Mouse (Mus musculus) mature B cell (primary cell): ENCODE measurements around the gene Zbed6.
"Not testable (repeated sequence)": the region's sequence is repeated elsewhere in the genome, so short reads cannot be mapped to it uniquely, and the experiment has no call there.

Experiments used
- in situ Hi-C: fragments of 300-500 bp; cut with MboI; formaldehyde crosslinking; loops from 2 replicates; pipeline ENCODE4 v1.14.3; 2019

Gene Zbed6

DNA sequence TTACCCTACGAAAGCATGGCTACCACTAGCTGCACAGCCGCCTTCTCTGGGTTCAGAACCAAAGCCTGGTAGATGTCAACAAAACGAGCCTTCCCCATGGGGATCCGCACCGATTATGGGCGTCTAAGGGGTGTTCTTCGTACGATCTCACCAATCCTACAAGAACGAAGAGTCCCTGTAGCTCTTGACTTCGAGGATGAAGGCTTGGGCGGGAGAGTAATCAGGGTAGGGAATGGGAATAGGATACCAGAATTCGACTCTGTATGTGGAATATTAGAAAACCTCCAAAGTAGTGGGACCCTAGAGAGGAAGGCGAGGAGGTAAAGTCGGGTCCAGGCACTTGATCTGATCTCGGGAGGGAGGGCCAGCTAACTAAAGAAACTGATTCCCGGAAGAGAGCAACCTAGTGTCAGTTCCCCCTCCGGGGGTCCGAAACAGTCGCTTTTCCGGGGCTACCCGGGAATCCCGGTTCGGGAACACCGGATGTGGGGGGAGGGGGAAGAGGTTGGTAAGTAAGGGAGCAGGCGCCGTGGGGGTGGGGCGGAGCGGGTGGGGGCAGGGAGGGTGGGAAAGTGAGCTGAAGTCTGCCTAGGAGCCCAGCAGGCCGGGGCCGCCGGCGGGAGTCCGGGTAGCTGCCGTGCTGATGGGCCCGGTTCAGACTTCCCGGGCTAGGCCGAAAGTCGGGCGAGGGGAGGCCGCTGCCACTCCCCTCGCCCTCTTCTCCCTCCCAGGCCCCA is at the start of gene Zbed6:
Gene Zbed6, minus strand, starts transcription at position 420 of the 737 bp plus-strand sequence.
- in situ Hi-C loops, result no loop called here

DNA sequence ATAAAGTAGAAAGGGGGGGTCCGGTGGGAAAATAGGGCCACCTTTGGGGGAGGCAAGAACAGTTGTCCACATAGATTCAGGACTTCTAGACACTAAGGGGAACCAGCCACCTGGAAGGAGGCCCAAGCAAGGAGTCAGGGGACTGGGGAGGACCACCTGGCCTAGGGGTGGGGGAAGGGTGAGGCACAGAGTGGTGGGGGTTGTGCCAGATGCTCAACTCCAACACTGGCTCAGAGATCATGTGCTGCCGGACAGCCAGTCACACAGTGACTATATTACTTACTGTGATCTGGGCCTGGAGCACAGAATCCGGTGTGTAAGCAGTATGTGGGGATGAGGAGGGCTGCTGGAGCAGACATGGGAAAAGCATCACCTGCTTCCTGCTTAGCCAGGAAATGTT is 48.6 kb upstream of the Zbed6 start:
- in situ Hi-C loops, result no loop called here

DNA sequence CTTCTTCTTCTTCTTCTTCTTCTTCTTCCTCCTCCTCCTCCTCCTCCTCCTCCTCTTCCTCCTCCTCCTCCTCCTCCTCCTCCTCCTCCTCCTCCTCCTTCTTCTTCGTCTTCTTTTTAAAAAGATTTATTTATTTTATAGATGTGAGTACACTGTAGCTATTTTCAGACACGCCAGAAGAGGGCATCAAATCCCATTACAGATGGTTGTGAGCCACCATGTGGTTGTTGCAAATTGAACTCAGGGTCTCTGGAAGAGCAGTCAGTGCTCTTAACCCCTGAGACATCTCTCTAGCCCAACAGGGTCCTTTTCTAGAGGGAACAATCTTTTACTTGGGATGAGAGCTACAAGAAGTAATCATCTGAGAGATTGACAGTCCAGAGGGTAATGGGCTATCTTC is 41.1 kb upstream of the Zbed6 start:
- in situ Hi-C loops, result not testable (repeated sequence)

DNA sequence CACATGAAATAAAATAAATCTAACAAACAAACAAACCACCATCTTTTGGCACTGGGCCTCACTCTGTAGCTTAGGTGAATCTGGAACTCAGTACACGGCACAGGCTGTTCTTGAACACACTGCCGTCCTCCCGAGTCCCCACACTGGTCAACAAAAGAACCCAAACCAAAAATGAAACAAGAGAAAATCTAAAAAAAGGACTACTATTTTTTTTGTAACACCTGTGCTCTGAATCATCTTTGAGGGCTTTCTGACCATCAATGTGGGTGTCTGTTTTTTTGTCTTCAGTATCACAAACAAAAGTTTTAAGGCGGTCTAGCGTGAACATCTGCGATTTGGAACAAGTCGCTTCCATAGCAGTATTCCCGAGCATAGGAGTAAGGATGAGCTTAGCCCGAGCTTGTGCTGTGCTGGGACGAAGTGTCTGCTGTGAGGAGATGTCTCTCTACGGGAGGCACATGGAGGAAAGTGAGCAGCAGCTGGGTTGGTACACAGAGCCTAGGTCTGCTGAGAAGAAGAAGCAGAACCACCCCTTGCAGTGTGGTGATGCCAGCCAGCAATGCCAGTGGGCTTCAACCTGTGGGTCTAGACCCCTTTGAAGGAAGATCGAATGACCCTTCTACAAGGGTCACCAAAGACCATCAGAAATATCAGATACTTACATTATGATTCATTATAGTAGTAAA is 37.4 kb upstream of the Zbed6 start:
- in situ Hi-C loops, result no loop called here

GRCm38 (mm10) chr1:133695901-133696300 is 35.2 kb upstream of the Zbed6 start:
- in situ Hi-C loops, result no loop called here

DNA sequence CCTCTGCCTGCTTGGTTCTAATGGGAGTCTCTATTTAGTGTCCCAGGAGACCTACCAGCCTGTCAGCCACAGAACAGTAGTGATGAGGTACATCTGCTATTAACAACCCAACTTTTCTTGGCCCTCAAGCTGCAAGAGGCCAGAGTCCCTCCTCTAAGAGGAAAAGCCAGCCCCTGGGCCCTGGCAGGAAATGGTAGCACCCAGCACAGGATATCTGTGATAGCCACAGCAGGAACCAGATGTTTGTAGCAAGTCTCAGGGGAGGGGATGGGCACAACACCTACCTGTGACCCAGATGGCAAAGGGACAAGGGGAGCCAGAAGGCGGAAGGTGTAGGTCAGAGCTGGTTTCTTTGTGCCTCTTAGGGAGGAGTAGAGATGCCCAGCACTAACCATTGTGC is 34.2 kb upstream of the Zbed6 start:
- in situ Hi-C loops, result no loop called here

DNA sequence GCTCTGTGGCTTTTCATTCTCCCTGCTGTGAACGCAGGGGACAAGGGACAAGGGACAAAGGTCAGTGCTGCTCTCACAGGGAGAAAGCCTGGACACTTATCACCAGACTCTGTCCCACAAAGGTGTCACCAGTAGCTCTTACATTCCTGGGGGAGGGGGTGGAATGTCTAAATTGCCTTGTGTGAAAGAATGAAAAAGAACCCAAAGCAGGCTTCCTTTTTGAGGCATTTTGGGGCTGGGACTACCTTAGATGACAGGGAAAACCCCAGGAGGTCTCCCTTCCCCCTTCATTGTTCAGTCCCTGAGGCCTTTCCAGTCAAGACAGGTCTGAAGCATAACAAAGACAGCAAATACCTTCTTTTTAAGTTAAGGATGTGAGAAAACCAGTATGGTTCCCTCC is 33.6 kb upstream of the Zbed6 start:
- in situ Hi-C loops, result no loop called here

- in situ Hi-C loops, result no loop called here
These were observed 32.9 kb upstream of the Zbed6 start for GRCm38 (mm10) chr1:133693536-133694114.

DNA sequence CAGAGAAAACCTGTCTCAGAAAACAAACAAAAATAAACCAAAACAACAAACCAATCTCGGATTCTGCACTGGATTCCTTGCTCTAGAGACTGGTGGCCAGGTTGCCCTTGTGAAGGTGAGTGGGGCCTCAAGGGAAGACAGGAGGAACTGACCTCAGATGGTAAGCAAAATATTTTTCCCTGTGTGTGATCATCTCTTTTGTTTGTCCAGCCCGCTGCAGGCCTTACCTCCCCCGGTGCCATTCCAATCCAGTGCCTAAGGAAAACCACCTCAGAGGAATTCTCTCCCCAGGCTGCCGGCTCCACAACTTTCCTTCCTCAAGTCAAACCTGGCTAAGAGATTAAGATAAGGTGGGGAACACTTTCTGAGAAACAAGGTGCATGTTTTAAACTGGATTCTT is 31.5 kb upstream of the Zbed6 start:
- in situ Hi-C loops, result no loop called here

- in situ Hi-C loops, result no loop called here
These were observed 30.4 kb upstream of the Zbed6 start for GRCm38 (mm10) chr1:133691046-133691445.

- in situ Hi-C loops, result no loop called here
These were observed 29.2 kb upstream of the Zbed6 start, which contains the start of gene Lax1 for GRCm38 (mm10) chr1:133689897-133690296. Lax1 (minus strand) TSS chr1:133690108.

DNA sequence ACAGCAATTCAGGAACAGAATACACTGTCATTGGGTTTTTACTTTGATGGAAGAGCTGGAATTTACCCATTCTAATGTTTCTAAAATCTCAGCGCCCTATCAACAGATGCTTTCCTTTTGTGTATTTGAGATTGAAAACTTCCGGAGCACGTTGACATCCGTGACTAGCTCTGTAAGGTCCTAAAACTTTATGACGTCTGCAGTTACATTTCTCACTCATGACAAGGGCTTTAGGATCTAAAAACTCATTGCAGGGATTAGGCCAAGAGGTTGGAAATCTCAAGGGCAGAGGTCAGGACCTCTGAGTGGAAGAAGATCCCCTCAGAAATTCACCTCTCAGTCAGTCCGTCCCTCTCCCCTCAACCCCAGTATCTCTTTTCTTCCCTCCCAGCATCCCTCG is 27.6 kb upstream of the Zbed6 start:
- in situ Hi-C loops, result no loop called here

DNA sequence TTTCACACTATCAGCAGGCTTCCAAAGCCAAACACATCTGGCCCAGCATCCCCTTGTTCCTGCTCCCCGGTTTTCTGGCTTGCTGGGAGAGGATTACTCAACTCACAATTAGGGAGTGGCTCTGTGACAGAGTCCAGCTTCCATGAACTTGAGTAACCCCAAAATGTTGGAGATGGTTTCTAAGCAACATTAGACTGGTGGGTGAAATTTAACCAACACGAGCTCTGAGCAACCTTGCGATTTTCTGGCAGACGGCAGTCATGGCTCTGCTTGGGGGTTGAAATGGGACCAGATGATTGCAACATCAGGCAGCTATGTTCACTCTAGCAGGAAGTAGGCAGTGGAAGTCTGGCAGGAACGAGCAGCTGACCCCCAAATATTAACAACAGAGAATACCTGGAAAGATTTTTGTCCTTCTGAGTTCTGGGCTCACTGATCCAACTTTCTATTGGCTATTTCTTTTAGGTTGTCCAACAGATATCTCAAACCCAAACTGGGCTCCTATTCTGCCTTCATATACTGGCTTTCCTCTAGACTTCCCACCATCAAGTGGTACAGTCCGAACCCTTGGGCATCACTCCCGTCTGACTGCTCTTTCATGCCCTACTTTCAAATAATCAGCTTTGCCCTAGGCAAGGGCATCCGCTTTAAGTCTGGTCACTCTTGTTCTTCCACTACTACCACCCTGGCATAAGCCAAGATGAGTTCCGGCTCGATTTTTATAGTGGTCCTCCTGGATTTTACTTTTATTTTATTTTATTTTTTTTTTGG is 25.2 kb upstream of the Zbed6 start:
- in situ Hi-C loops, result no loop called here

DNA sequence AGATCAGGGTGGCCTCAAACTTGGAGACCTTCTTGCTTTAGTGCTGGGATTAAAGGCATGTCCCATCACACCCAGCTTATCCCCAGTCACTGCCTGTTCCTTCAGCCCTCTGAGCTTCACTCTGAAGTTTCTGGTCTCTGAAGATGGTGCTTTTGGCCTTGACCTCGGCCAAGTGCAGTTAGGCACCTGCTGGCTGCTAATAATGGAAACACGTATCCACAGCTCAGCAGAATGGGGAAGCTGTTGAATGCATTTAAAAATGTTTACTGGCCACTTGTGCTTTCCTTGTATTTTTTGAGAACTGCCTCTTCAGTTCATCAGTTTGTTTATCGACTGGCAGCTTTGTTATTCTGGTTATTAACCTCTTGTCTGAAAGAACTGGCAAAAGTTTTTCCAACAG is 11.1 kb upstream of the Zbed6 start:
- in situ Hi-C loops, result no loop called here

DNA sequence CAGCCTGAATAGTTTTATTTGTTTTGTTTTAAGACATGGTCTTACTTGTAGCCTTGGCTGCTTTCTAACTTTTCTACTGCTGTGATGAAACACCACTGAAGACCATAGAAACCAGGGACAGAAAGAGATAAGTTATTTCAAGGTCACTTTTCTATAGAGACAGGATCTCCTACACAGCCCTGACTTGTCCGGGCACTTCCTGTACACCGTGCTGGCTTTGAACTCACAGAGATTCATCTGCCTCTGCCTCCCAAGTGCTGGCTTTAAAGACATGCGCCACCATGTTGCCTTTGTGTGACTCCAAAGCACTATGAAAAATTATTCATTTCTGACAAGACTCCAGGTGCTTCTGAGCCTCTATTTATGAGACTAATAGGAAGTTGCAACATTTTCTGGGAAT is 10.6 kb upstream of the Zbed6 start:
- in situ Hi-C loops, result no loop called here

GRCm38 (mm10) chr1:133670776-133671175 is 10.1 kb upstream of the Zbed6 start:
- in situ Hi-C loops, result no loop called here

- in situ Hi-C loops, result no loop called here
These were observed 9.5 kb upstream of the Zbed6 start for GRCm38 (mm10) chr1:133670190-133670589.

- in situ Hi-C loops, result no loop called here
These were observed 7.9 kb upstream of the Zbed6 start for GRCm38 (mm10) chr1:133668618-133669017.

GRCm38 (mm10) chr1:133667721-133668120 is 7.0 kb upstream of the Zbed6 start:
- in situ Hi-C loops, result no loop called here

GRCm38 (mm10) chr1:133665713-133666112 is 5.0 kb upstream of the Zbed6 start:
- in situ Hi-C loops, result not testable (repeated sequence)

GRCm38 (mm10) chr1:133664203-133664970 is 3.7 kb upstream of the Zbed6 start:
- in situ Hi-C loops, result no loop called here

- in situ Hi-C loops, result no loop called here
These were observed 2.7 kb upstream of the Zbed6 start for GRCm38 (mm10) chr1:133663427-133663826.
